Mouse (Mus musculus): ENCODE measurements around the gene Tgfbi. TPM values are rescaled to one million over a fixed set of nuclear protein-coding genes. Genes with fewer than 3 reads are reported as not detected.

The Tgfbi gene
- polyA plus RNA-seq, 1 experiment from 2014 or later: 183 TPM

DNA sequence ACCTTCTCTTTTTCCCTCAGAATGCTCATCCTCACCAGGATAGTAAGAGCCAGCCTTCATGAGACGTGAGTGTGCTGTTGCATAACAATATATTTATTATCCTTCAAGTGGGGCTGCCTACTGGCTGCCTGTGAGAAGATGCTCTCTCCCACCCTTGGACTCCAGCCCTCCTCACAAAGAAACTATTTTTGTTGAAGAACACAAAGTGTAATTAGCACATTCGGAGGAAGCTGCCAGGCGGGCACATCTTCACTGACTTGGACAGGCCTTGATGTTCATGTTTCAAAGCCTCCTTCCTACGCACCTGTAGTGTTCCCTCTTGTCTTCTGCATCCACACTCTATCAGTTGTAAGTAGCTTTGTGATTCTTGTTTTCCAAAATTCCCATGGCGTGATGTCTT, 28.9 kb upstream of the Tgfbi start:
- Histone ChIP-seq H3K27ac (ENCODE audit: low read length) (no peak overlapping the region), H3K9ac (ENCODE audit: low read length) (no peak overlapping the region), H3K9me3 (ENCODE audit: control insufficient read depth, low read length) (no peaks in the 10 kb centered on the region), H3K4me2 (ENCODE audit: low read depth, low read length) (no peak overlapping the region), H3K36me3 (ENCODE audit: control insufficient read depth, insufficient read depth, low read length) (no peaks in the 10 kb centered on the region), H3K27me3 (ENCODE audit: control insufficient read depth, insufficient read depth, low read depth, low read length) (no peaks in the 10 kb centered on the region), H3K4me3 (ENCODE audit: low read length) (no peak overlapping the region), H3K4me1 (replicated peaks; ENCODE audit: control insufficient read depth, insufficient read depth, low read length) (peaks cover 24% of the 10 kb centered on the region)
- no peak for ATAC-seq (ENCODE audit: low read depth)
- 74% methylated on average over 5 of the region's 5 CpGs for WGBS

DNA sequence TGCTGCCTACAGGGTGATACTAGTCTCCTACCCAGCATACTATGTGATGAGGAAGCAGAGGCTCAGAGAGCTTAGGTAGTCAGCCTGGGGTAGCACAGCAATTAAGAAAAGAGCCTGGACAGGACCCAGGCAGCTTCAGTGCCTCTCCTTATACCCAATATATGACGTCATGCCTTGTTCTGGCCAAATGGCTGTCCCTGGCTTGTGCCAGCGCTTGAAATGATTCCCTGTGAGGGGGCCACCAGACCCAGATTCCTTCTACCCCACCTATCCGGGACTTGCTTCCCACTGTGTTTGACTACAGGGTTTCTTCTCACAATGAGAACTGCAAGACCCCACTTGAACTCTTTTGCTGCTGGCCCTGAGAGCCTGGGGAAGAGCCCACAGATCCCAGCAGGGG, 27.8 kb upstream of the Tgfbi start:
- Histone ChIP-seq H3K36me3 (ENCODE audit: control insufficient read depth, insufficient read depth, low read length) (no peaks in the 10 kb centered on the region), H3K9me3 (ENCODE audit: control insufficient read depth, low read length) (no peaks in the 10 kb centered on the region), H3K4me1 (replicated peaks; ENCODE audit: control insufficient read depth, insufficient read depth, low read length) (peaks cover 17% of the 10 kb centered on the region), H3K4me2 (ENCODE audit: low read depth, low read length) (no peak overlapping the region), H3K27ac (ENCODE audit: low read length) (peak overlapping the region; percentile 87), H3K4me3 (ENCODE audit: low read length) (no peak overlapping the region), H3K9ac (ENCODE audit: low read length) (no peak overlapping the region), H3K27me3 (ENCODE audit: control insufficient read depth, insufficient read depth, low read depth, low read length) (no peaks in the 10 kb centered on the region)
- WGBS: 6% methylated on average over 3 of the region's 3 CpGs
- peak; percentile 16; the same call in 1 of the 2 replicates for ATAC-seq (ENCODE audit: low read depth)

- Histone ChIP-seq H3K4me3 (ENCODE audit: low read length) (no peak overlapping the region), H3K36me3 (ENCODE audit: control insufficient read depth, insufficient read depth, low read length) (no peaks in the 10 kb centered on the region), H3K4me2 (ENCODE audit: low read depth, low read length) (peak overlapping the region; percentile 22), H3K4me1 (replicated peaks; ENCODE audit: control insufficient read depth, insufficient read depth, low read length) (peaks cover 17% of the 10 kb centered on the region), H3K9ac (ENCODE audit: low read length) (no peak overlapping the region; the same call in 1 of the 2 replicates), H3K27me3 (ENCODE audit: control insufficient read depth, insufficient read depth, low read depth, low read length) (no peaks in the 10 kb centered on the region), H3K27ac (ENCODE audit: low read length) (peak overlapping the region; percentile 75), H3K9me3 (ENCODE audit: control insufficient read depth, low read length) (no peaks in the 10 kb centered on the region)
- peak; percentile 96 for ATAC-seq (ENCODE audit: low read depth)
- WGBS: 2% methylated on average over 6 of the region's 6 CpGs
These were observed 27.3 kb upstream of the Tgfbi start for GRCm38 (mm10) chr13:56581961-56582434.

- no peak overlapping the region for H3K4me3 ChIP-seq (ENCODE audit: low read length)
- H3K36me3 ChIP-seq (ENCODE audit: control insufficient read depth, insufficient read depth, low read length): no peaks in the 10 kb centered on the region
- H3K27ac ChIP-seq (ENCODE audit: low read length): peak overlapping the region; percentile 21; the same call in 1 of the 2 replicates
- no peak overlapping the region for H3K9ac ChIP-seq (ENCODE audit: low read length)
- H3K27me3 ChIP-seq (ENCODE audit: control insufficient read depth, insufficient read depth, low read depth, low read length): no peaks in the 10 kb centered on the region
- WGBS: 34% methylated on average over 3 of the region's 3 CpGs
- no peaks in the 10 kb centered on the region for H3K9me3 ChIP-seq (ENCODE audit: control insufficient read depth, low read length)
- H3K4me1 ChIP-seq (replicated peaks; ENCODE audit: control insufficient read depth, insufficient read depth, low read length): peaks cover 17% of the 10 kb centered on the region
- no peak overlapping the region for H3K4me2 ChIP-seq (ENCODE audit: low read depth, low read length)
- ATAC-seq (ENCODE audit: low read depth): peak; percentile 17; the same call in 1 of the 2 replicates
These were observed 26.6 kb upstream of the Tgfbi start for GRCm38 (mm10) chr13:56582720-56583119.

- no peaks in the 10 kb centered on the region for H3K9me3 ChIP-seq (ENCODE audit: control insufficient read depth, low read length)
- H3K4me1 ChIP-seq (replicated peaks; ENCODE audit: control insufficient read depth, insufficient read depth, low read length): peaks cover 27% of the 10 kb centered on the region
- no peak overlapping the region for H3K4me2 ChIP-seq (ENCODE audit: low read depth, low read length)
- H3K36me3 ChIP-seq (ENCODE audit: control insufficient read depth, insufficient read depth, low read length): no peaks in the 10 kb centered on the region
- no peak overlapping the region for H3K9ac ChIP-seq (ENCODE audit: low read length)
- H3K4me3 ChIP-seq (ENCODE audit: low read length): no peak overlapping the region
- no peaks in the 10 kb centered on the region for H3K27me3 ChIP-seq (ENCODE audit: control insufficient read depth, insufficient read depth, low read depth, low read length)
- WGBS: 46% methylated on average over 3 of the region's 3 CpGs
- H3K27ac ChIP-seq (ENCODE audit: low read length): no peak overlapping the region
- ATAC-seq (ENCODE audit: low read depth): no peak
These were observed 23.3 kb upstream of the Tgfbi start for GRCm38 (mm10) chr13:56586046-56586445.

DNA sequence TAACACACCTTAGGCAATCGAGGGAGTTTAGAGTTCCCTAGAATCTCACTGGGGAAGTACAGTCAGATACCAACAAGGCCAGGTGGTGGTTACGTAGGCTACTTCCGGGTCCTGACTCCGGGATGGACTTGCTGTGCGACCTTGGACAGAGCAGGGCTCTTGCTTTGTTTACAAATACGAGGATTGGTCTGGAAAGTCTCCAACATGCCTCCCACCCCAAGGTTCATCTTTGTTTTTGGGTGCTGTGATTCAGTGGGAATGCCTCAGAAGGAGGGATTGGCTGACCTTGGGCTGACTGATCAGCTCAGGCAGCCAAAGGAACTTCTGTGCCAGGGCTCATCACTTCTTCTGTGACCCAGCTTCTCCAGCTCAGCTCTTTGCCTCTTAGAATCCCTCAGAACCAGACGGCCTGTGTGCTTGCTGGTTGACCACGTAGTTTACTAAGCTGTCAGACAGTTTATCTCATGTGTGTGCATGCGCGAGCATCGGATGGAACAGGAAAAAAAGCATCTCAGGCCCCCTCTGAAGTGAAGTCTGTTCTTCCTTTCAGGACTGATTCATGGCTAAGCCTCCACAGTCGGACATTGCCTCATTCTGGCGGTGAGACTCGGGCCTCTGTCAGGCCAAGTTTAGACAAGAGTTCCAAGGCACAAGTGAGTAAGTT, 20.7 kb upstream of the Tgfbi start:
- peaks cover 34% of the 10 kb centered on the region for H3K4me1 ChIP-seq (replicated peaks; ENCODE audit: control insufficient read depth, insufficient read depth, low read length)
- H3K4me3 ChIP-seq (ENCODE audit: low read length): no peak overlapping the region
- no peaks in the 10 kb centered on the region for H3K36me3 ChIP-seq (ENCODE audit: control insufficient read depth, insufficient read depth, low read length)
- ATAC-seq (ENCODE audit: low read depth): peak; percentile 58
- peak overlapping the region; percentile 82 for H3K27ac ChIP-seq (ENCODE audit: low read length)
- H3K9ac ChIP-seq (ENCODE audit: low read length): no peak overlapping the region
- no peaks in the 10 kb centered on the region for H3K9me3 ChIP-seq (ENCODE audit: control insufficient read depth, low read length)
- WGBS: 38% methylated on average over 14 of the region's 14 CpGs
- H3K4me2 ChIP-seq (ENCODE audit: low read depth, low read length): no peak overlapping the region
- no peaks in the 10 kb centered on the region for H3K27me3 ChIP-seq (ENCODE audit: control insufficient read depth, insufficient read depth, low read depth, low read length)

DNA sequence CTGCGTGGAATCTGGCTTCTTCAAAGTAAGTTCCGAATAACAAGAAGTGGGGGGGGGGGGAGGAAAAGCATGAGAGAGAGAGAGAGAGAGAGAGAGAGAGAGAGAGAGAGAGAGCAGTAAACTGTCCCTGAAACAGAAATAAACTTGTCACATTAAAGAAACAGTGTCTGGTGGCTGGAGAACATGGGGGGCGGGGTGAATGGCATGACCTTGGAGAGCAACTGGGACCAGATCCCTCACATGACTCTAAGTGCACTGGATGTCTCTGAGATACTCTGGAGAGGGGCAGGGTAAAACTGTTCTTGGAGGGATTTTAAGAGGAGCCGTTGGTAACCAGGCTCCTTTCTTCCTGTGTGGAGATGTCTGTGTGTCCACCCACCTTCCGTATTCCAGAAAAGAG, 19.1 kb upstream of the Tgfbi start:
- H3K4me1 ChIP-seq (replicated peaks; ENCODE audit: control insufficient read depth, insufficient read depth, low read length): peaks cover 39% of the 10 kb centered on the region
- H3K4me3 ChIP-seq (ENCODE audit: low read length): no peak overlapping the region
- H3K36me3 ChIP-seq (ENCODE audit: control insufficient read depth, insufficient read depth, low read length): no peaks in the 10 kb centered on the region
- H3K27me3 ChIP-seq (ENCODE audit: control insufficient read depth, insufficient read depth, low read depth, low read length): no peaks in the 10 kb centered on the region
- H3K9me3 ChIP-seq (ENCODE audit: control insufficient read depth, low read length): no peaks in the 10 kb centered on the region
- ATAC-seq (ENCODE audit: low read depth): peak; percentile 34
- 51% methylated on average over 5 of the region's 5 CpGs for WGBS
- no peak overlapping the region for H3K4me2 ChIP-seq (ENCODE audit: low read depth, low read length)
- peak overlapping the region; percentile 15 for H3K27ac ChIP-seq (ENCODE audit: low read length)
- no peak overlapping the region for H3K9ac ChIP-seq (ENCODE audit: low read length)

DNA sequence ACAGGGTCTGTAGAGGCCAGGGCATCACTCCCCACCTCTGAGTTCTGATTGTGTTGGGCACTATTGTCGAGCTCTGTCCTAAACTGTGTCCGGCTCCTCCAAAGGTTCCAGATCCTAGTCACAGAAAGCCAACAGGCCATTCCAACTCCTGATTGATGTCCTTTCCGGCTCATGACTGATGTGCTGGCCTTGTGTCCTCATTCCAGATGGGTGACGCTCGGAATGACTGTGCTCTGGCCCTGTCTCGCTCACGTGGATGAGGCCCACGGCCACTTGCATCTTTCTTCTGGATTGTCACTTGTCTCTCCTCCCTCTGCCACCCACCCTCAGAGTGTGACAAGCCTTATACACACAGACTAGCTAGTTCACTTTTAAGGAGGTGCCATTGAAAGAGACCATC, 18.1 kb upstream of the Tgfbi start:
- no peaks in the 10 kb centered on the region for H3K9me3 ChIP-seq (ENCODE audit: control insufficient read depth, low read length)
- peak overlapping the region; percentile 15 for H3K27ac ChIP-seq (ENCODE audit: low read length)
- peaks cover 43% of the 10 kb centered on the region for H3K4me1 ChIP-seq (replicated peaks; ENCODE audit: control insufficient read depth, insufficient read depth, low read length)
- ATAC-seq (ENCODE audit: low read depth): no peak
- no peaks in the 10 kb centered on the region for H3K27me3 ChIP-seq (ENCODE audit: control insufficient read depth, insufficient read depth, low read depth, low read length)
- no peak overlapping the region for H3K4me3 ChIP-seq (ENCODE audit: low read length)
- H3K4me2 ChIP-seq (ENCODE audit: low read depth, low read length): no peak overlapping the region
- H3K9ac ChIP-seq (ENCODE audit: low read length): no peak overlapping the region
- 55% methylated on average over 8 of the region's 8 CpGs for WGBS
- no peaks in the 10 kb centered on the region for H3K36me3 ChIP-seq (ENCODE audit: control insufficient read depth, insufficient read depth, low read length)

DNA sequence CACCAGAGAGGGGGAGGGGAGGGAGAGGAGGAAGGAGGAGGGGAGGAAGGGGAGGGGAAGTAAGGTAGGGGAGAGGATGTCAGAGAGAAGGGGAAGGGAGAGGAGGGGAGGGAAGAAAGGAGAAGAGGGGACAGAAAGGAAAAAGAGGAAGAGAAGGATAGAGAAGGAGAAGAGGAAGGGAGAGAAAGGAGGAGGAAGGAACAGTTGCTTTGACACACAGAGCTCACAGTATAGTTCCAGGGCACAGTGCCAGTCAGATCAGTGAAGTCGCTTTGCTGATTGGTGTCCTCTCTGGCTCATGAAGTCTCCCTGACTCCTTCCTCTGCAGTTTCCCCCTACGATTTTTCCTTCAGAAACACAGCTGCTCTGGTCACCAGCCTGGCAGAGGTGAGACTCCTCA, 17.4 kb upstream of the Tgfbi start:
- Histone ChIP-seq H3K27ac (ENCODE audit: low read length) (no peak overlapping the region), H3K4me1 (replicated peaks; ENCODE audit: control insufficient read depth, insufficient read depth, low read length) (peaks cover 51% of the 10 kb centered on the region), H3K36me3 (ENCODE audit: control insufficient read depth, insufficient read depth, low read length) (no peaks in the 10 kb centered on the region), H3K4me3 (ENCODE audit: low read length) (no peak overlapping the region), H3K27me3 (ENCODE audit: control insufficient read depth, insufficient read depth, low read depth, low read length) (no peaks in the 10 kb centered on the region), H3K9me3 (ENCODE audit: control insufficient read depth, low read length) (no peaks in the 10 kb centered on the region), H3K4me2 (ENCODE audit: low read depth, low read length) (no peak overlapping the region), H3K9ac (ENCODE audit: low read length) (no peak overlapping the region)
- 16% methylated on average over 2 of the region's 2 CpGs for WGBS
- ATAC-seq (ENCODE audit: low read depth): no peak

All from lung, embryonic 16.5 days (tissue).